Mouse (Mus musculus) adrenal gland, postnatal 14 days (tissue): ENCODE data around the gene Mybpc2. TPM values are rescaled to one million over a fixed set of nuclear protein-coding genes. Genes with fewer than 3 reads are reported as not detected.

Experiments used
- DNase-seq: peaks from one replicate; pipeline ENCODE4 v3.0.0; 2021; ENCODE audit warnings: mixed read lengths
- long read RNA-seq, 2 experiments: library from polyadenylated mRNA; stranded (forward); transcript quantifications; one replicate each; pipeline ENCODE4 v2.0.0; 2021
- total RNA-seq: library from RNA; stranded (reverse); gene quantifications from 2 replicates; pipeline ENCODE4 v1.2.3, GENCODE M21; 2021

Mybpc2 gene
- total RNA-seq = 0.26 and 0.38 TPM in 2 replicates
- long read RNA-seq, experiment 1 = 0 reads
- long read RNA-seq, experiment 2 = 0 reads

GRCm38 (mm10) chr7:44524502-44524901 lies at the start of gene Mybpc2:
TSS of gene Mybpc2 (minus strand) at chr7:44524656.
- no peak for DNase-seq

DNA sequence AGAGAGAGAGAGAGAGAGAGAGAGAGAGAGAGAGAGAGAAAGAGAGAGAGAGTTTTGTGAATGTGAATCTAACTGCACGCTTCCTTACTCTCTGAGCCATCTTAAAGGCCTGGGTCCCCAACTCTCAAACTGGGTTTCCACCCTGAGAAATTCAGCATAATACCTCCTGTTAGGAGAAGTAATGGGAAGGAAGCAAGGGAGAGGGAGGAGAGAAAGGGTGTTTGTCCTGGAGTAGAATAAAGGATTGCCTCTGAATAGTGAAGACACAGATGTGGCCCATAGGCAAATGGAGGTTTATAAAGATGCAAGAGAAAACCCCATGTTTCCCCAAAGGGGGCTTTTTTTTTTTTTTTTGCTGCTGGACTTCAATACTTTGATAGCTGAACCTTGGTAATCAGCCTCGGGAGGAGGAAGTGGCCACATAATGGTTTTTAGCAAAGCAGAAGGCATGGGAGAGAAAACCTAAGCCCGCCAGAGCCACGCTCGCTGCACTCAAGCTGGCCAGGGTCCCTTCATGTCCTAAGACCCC lies 48.6 kb upstream of the Mybpc2 start:
- DNase-seq = no peak

DNA sequence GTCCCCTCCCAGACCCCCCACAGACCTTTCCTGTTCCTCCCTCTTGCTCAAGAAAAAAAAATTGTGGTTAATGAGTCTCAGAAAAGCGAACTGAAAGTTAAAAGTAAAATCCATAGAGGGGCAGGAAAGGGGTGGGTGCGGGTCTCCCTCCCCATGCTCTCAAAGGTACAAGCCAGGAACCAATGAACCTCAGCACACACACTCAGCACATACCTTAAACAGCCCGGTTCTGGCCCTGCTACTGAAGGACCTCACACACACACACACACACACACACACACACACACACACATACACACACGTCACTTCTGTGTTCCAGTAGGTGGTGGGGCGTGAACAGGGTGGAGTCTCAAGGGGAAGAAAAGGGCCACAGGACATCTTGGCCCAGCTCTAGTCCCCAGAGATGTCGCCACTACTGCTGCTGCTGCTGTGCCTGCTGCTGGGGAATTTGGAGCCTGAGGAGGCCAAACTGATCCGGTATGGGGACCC lies 47.8 kb upstream of the Mybpc2 start, which contains the start of gene Napsa:
Napsa (plus strand) TSS at position 168 of the 489 bp plus-strand sequence.
- DNase-seq = peak; percentile 37

DNA sequence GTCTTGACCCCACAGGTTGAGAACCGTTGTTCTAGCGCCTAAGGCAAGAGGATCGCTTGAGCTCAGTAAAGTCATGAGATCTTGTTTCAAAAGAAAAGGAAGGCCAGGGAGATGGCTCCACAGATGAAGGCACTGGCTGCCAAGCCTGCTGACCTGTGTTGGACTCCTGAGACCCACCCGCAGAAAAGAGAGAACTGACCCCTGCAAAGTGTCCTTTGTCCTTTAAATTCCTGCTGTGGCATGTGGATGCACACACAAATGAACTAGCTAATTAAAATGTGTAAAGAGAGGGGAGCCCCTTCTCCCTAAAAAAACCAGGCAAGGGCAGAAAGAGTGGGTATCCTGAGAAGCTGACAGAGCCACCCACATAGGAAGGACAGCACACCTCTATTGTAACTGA lies 47.4 kb upstream of the Mybpc2 start:
- no peak for DNase-seq

DNA sequence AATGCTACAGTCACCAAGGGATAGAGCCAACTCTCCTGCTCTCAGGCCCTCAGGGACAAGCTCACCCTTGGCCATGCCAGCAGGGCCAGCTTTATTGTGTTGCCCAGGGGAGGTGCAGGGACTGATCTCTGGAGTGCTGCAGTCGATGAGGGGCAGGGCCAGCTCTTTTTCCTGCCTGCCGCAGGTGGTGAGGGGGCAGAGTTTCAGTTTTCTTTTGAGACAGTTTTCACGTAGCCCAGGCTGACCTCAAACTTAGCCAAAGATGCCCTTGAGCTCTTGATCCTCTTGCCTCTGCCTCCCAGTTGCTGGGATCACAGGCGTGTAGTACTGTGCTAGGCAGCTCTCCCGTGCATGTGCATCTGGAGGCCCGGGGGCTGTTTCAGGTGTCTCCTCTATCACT lies 46.5 kb upstream of the Mybpc2 start:
- DNase-seq = peak; percentile 42

DNA sequence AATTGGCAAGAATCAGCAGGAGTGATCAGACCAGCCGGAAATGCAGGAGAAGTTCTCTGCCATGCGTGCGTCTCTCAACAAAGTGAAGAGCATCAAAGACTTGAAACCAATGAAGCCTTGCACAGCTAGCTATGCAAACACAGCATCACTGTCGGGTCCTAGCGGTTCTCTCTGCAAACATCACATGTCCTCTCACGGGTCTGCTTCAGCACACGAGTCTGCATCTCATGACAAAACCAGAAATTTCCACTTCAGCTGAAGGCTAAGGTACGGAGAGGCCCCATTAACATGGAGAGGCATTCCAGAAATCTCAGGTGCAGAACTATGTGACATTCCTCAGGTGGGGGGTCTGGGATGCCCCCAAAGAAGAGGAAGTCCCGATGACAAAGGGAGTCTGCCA lies 44.3 kb upstream of the Mybpc2 start:
- DNase-seq = no peak

DNA sequence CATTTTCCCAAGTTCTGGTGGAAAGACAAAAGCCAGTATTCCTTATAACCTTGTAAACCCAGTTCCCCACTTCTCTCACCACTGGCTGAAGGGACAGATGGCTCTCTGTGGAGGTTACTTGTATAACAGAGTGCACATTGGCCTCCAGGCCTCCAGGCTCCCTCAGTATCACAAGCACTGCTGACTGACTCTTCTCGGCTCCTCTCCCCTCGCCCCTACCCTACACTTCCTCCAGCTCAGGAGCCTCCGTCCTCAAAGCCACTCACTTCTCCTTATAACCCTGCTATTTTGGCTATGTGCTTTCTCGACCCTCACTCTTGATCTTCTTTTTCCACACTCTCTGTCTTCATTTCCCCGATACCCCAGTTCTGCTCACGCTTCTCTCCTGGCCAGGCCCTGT lies 41.0 kb upstream of the Mybpc2 start:
- DNase-seq = no peak

- DNase-seq = no peak
Observed at GRCm38 (mm10) chr7:44564486-44564885, 40.0 kb upstream of the Mybpc2 start.

- DNase-seq = no peak
Observed at GRCm38 (mm10) chr7:44563284-44563683, 38.8 kb upstream of the Mybpc2 start.

GRCm38 (mm10) chr7:44560435-44561400 lies 36.3 kb upstream of the Mybpc2 start:
- DNase-seq = peak; percentile 83

DNA sequence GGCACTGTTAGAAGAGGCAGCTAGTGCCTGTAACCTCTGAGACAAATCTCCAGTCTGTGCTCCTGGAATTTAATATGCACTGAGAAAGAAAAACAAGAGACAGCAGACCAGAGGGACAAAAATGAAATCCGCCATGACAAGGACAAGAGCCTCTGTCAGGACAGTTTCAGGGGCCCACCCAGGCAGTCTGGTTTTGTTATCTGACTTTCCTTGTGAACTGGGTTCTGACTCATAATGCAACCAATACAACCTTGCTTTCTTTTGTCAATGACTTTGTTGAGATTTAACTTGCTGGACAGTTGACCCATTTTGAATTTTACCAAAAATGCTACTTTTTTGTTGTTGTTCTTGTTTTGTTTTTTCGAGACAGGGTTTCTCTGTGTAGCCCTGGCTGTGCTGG lies 33.2 kb upstream of the Mybpc2 start:
- DNase-seq = no peak

GRCm38 (mm10) chr7:44553826-44554225 lies 29.4 kb upstream of the Mybpc2 start, which contains the start of gene Nr1h2:
TSS of gene Nr1h2 (minus strand) at chr7:44553951.
- DNase-seq = peak; percentile 98

GRCm38 (mm10) chr7:44553196-44553764 lies 28.8 kb upstream of the Mybpc2 start:
- peak; percentile 95 for DNase-seq

DNA sequence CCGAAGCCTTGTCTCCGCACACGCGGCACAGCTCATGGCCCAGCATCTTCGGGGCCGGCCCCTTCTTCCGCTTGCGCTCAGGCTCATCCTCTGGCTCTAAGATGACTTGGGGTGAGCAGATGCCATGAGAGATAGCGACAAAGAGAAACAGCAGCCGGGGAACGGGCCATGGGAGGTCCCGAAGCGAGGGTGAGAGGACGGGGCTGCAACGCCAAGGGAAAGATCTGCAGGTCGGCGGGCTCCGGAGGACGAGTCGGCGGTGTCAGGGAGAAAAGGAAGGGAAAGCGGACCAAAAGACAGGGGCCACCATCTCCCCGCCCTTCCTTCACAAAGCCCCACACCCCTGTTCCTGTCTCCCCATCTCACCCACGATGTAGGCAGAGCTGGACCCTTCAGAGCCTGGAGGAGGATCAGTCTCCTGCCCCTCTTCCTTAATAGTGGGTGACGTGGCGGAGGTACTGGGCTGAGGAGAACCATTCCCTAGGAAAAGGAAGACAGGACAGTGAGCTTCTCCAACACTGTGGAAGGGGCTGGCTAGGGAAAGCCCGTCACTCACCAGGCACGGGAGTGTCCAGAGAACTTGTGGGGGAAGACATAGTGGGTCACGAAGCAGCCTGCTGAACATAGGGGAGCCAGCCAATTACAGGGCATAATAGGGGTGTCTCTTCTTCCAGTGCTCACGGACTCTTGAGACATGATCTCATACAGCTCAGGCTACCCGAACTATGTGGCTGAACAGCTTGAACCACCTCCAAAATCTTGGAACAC lies 27.9 kb upstream of the Mybpc2 start:
- no peak for DNase-seq

DNA sequence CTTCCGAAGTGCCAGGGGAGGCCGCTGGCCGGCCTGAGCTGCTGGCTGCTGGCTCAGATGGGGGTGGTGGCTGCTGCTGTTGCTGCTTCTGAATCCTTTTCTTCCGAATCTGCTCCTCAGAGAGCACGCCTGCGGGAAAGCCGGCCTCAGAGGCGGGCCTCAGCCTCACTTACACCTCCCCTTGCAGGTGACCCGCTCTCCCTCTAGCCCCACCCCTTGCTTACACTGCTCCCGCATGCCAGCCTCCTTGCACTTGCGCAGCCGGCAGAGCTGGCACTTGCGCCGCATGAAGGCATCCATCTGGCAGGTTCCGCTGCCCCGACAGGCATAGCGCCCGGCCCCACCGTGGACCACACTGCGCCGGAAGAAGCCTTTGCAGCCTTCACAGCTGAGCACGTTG lies 27.3 kb upstream of the Mybpc2 start:
- no peak for DNase-seq

GRCm38 (mm10) chr7:44551301-44551700 lies 26.8 kb upstream of the Mybpc2 start:
- no peak for DNase-seq

- DNase-seq = no peak
Observed at GRCm38 (mm10) chr7:44550409-44550678, 25.9 kb upstream of the Mybpc2 start.

- DNase-seq = no peak
Observed at GRCm38 (mm10) chr7:44549621-44550408, 25.4 kb upstream of the Mybpc2 start.

- DNase-seq = peak; percentile 100
Observed at GRCm38 (mm10) chr7:44548497-44549087, 24.1 kb upstream of the Mybpc2 start, which contains the start of gene Pold1. TSS of gene Pold1 (minus strand) at chr7:44548849.

DNA sequence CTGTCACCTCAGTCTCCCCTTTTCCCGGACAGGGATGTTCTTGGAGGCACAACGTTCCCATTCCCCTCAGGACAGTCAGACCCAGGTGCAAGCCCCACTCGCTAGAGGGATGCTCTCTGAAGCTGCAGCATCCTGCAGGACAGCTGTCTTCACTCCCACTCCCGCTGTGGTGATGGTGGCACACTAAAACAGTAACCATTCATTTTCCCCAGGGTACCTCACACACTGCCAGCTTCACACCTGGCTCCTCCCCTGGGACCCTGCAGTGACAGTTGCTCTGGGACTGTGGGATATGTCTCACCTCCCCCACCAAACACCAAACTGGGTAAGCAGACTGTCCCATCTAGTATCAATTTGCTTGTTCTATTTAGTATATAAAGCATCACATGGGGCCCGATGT lies 23.3 kb upstream of the Mybpc2 start:
- DNase-seq = no peak

DNA sequence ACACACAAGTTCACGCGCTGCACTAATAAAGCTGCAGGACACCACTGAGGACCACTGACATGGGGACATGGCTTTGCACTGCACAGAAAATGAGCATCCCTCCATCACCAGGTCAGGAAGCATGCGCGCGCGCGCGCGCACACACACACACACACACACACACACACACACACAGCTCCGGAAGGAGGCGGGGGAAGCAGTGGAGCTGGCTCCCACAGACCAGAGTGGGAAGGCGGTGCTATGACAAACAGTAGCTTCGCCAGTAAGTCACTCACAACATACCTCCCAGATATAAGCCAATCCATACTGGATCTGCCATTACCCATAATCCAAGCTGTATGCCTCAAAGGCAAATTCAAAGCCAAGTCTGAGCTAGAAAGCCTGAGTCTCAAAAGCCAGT lies 22.6 kb upstream of the Mybpc2 start:
- DNase-seq = no peak
